Mouse (Mus musculus): ENCODE data around the gene Wdr46. TPM values are rescaled to one million over a fixed set of nuclear protein-coding genes. Genes with fewer than 3 reads are reported as not detected.
"Not testable (repeated sequence)": the region's sequence is repeated elsewhere in the genome, so short reads cannot be mapped to it uniquely, and the experiment has no call there.

The Wdr46 gene
- polyA plus RNA-seq, 1 experiment from 2014 or later: 26.5 TPM

- no peak for ATAC-seq (ENCODE audit: low FRiP score, low read depth)
- no peaks in the 10 kb centered on the region for H3K36me3 ChIP-seq
- WGBS: 0% methylated on average over 17 of the region's 17 CpGs
- no peak overlapping the region for H3K27ac ChIP-seq (replicated peaks)
- peak overlapping the region; percentile 44; the same call in 1 of the 2 replicates for H3K9ac ChIP-seq
- peaks cover 48% of the 10 kb centered on the region for H3K27me3 ChIP-seq
- peak overlapping the region; percentile 39 for H3K4me3 ChIP-seq
- H3K4me1 ChIP-seq (replicated peaks): peaks cover 27% of the 10 kb centered on the region
- peak overlapping the region; percentile 62 for H3K4me2 ChIP-seq
- H3K9me3 ChIP-seq: no peaks in the 10 kb centered on the region
Measured at GRCm38 (mm10) chr17:33978631-33979031, 38.2 kb downstream of the Wdr46 start.

DNA sequence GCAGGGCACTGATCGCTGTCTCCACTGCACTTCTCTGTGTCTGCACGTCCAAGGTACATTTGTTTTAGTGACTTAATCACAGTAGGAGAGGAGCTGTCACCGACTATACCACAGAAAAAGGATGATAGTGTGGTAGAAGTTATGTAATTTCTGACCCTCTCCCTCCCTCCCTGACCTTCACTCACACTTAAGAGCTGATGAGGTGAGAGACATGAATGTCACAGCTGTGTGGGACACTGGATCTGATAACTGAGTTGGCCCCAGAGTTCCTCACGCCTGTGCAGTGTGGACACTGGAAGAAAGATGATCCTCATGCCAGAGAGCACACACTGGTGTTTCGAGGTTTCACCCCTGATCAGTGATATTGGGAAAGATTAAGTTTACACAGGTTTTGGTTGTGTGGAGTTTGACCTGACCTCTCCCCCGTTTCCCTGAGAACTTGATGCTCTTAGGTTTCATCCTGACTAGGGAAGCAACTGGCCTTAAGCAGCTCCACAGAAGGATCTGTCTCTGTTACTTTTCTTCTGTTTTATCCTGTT, 39.1 kb downstream of the Wdr46 start:
- ATAC-seq (ENCODE audit: low FRiP score, low read depth): no peak
- 77% methylated on average over 6 of the region's 6 CpGs for WGBS
- Histone ChIP-seq H3K36me3 (no peaks in the 10 kb centered on the region), H3K4me1 (replicated peaks) (peaks cover 27% of the 10 kb centered on the region), H3K4me2 (no peak overlapping the region), H3K4me3 (no peak overlapping the region), H3K27me3 (peaks cover 46% of the 10 kb centered on the region), H3K9ac (no peak overlapping the region), H3K27ac (replicated peaks) (no peak overlapping the region), H3K9me3 (no peaks in the 10 kb centered on the region)

DNA sequence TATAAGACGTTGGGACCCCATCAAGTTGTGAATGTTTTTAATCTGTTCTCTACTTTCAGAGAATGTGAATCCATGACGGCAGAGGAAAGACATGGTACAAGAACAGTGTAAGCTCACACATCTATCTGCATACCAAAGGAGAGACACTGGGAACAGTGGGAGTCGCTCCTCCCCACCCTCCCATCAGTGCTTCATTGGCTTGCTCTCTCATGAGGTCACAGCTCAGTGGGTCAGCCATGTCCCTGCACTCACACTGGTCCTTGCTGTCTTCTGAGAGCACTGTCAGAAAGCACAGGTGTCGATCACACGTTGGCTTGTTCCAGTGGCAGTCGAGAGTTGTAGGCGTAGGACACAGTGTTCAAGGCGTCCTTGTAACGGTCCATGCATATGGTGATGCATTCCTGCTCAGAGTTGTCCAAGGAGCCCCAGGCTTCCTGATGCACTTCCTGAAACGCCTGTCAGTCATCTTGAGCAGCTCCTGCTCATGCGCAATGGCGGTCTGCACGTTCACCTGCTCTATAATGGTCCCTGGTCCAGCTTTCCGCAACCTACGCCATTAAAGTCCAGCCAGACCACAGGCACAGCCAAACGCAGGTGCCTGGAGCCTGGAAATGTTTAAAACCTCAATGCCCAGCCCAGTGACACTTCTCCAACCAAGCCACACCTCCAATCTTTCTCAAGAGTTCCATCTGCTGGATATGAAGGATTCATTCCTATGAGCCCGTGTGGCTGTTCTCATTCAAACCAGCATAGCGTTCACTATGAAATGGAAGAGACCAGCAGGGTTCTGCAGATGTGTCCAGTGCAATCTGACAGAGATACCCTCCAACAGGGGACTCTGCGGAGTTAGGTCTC, 39.9 kb downstream of the Wdr46 start:
- Histone ChIP-seq H3K4me1 (replicated peaks) (peaks cover 27% of the 10 kb centered on the region), H3K27me3 (peaks cover 45% of the 10 kb centered on the region), H3K9ac (0 out of 2 replicates have a peak overlapping the region, but pooled peaks have one; percentile 18), H3K4me2 (peak overlapping the region; percentile 70), H3K27ac (replicated peaks) (peak overlapping the region; percentile 93), H3K36me3 (no peaks in the 10 kb centered on the region), H3K4me3 (0 out of 2 replicates have a peak overlapping the region, but pooled peaks have one; percentile 66), H3K9me3 (no peaks in the 10 kb centered on the region)
- WGBS: 80% methylated on average over 19 of the region's 19 CpGs
- peak; percentile 11; the same call in 1 of the 2 replicates for ATAC-seq (ENCODE audit: low FRiP score, low read depth)

DNA sequence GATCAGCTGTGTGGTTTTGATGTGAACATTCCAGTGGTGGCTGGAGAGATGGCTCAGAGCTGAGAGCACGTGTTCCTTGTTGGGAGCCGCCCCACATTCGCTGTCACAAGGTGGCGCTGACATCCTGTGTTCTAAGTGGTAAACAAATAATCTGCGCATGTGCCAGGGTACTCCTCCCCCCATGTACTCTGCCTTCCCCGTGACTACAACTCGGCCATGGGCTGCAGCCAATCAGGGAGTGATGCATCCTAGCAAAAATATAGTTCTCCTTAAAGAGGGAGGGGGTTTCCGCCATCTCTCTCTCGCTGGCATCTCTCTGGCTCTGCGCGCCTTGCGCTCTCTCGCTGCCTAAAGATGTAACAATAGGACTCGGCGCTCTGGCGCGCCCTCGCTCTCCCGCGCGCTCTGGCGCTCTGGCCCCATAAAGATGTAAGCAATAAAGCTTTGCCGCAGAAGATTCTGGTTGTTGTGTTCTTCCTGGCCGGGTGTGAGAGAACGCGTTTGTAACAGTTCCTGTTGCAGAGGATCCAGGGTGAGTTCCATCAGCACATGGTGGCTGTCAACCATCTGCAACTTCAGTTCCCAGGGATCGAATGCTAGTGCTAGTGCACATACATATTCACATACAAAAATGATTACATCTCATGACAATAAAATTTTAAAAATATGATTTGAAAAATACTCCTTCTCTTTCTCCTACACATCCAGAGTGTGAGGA, 40.9 kb downstream of the Wdr46 start:
- Histone ChIP-seq H3K4me1 (replicated peaks) (peaks cover 27% of the 10 kb centered on the region), H3K9ac (peak overlapping the region; percentile 68), H3K27me3 (peaks cover 36% of the 10 kb centered on the region), H3K27ac (replicated peaks) (peak overlapping the region; percentile 93), H3K4me3 (peak overlapping the region; percentile 66), H3K4me2 (peak overlapping the region; percentile 70)
- peak; percentile 96 for ATAC-seq (ENCODE audit: low FRiP score, low read depth)
- not testable (repeated sequence) for H3K9me3 ChIP-seq, H3K36me3 ChIP-seq
- 1% methylated on average over 27 of the region's 27 CpGs for WGBS

GRCm38 (mm10) chr17:33982136-33982535, 41.7 kb downstream of the Wdr46 start:
- ATAC-seq (ENCODE audit: low FRiP score, low read depth); H3K9me3 ChIP-seq; H3K36me3 ChIP-seq: not testable (repeated sequence)
- WGBS: 9% methylated on average over 8 of the region's 8 CpGs
- peaks cover 27% of the 10 kb centered on the region for H3K4me1 ChIP-seq (replicated peaks)
- H3K4me3 ChIP-seq: peak overlapping the region; percentile 66
- peaks cover 28% of the 10 kb centered on the region for H3K27me3 ChIP-seq
- H3K27ac ChIP-seq (replicated peaks): peak overlapping the region; percentile 93
- peak overlapping the region; percentile 68; the same call in 1 of the 2 replicates for H3K9ac ChIP-seq
- H3K4me2 ChIP-seq: peak overlapping the region; percentile 70

DNA sequence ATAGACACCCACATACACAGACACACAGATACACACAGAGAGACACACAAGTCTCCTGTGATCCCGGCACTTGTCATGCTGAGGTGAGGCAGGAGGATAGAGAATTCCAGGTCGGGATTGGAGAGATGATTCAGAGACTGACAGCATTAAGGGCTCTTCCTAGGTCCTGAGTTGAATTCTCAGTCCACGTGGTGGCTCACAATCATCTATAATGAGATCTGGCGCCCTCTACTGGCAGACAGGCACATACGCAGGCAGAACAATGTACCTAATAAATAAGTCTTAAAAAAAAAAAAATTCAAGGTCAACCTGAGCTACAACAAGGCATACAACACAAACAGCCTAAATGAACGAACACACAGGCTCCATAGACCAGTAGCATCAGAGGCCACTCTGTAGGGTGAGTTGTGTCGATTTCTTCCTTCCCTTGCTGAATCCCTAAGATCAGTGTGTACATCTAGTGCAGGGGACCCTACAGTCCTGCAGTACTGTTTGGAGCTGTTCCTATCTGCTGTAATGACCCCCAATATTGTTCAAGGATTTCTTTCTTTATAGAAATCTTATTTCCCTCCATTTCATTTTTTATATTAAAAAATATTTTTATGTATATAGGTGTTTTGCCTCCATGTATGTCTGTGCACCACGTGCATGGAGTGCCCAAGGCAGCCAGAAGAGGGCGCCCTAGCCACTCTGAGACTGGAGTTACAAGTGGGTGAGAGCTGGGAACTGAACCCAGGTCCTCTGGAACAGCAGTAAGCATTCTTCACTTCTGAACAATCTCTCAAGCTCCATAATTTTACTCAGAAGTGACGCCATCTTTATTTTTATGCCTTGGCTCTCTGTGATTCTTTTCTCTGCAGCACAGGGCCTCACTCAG, 51.6 kb downstream of the Wdr46 start:
- 0 out of 2 replicates have a peak overlapping the region, but pooled peaks have one; percentile 6 for H3K9ac ChIP-seq
- 0 out of 2 replicates have a peak overlapping the region, but pooled peaks have one; percentile 9 for H3K4me2 ChIP-seq
- H3K27me3 ChIP-seq: no peaks in the 10 kb centered on the region
- peak; percentile 48; the same call in 1 of the 2 replicates for ATAC-seq (ENCODE audit: low FRiP score, low read depth)
- H3K4me1 ChIP-seq (replicated peaks): no peaks in the 10 kb centered on the region
- H3K4me3 ChIP-seq: no peak overlapping the region
- WGBS: 30% methylated on average over 10 of the region's 10 CpGs
- H3K36me3 ChIP-seq: no peaks in the 10 kb centered on the region
- no peaks in the 10 kb centered on the region for H3K9me3 ChIP-seq
- H3K27ac ChIP-seq (replicated peaks): no peak overlapping the region

- H3K4me1 ChIP-seq (replicated peaks): peaks cover 9% of the 10 kb centered on the region
- no peak overlapping the region for H3K27ac ChIP-seq (replicated peaks)
- no peak for ATAC-seq (ENCODE audit: low FRiP score, low read depth)
- H3K4me2 ChIP-seq: no peak overlapping the region
- no peak overlapping the region for H3K4me3 ChIP-seq
- no peak overlapping the region for H3K9ac ChIP-seq
- peaks cover 11% of the 10 kb centered on the region; the same call in 1 of the 2 replicates for H3K27me3 ChIP-seq
- WGBS: 88% methylated on average over 8 of the region's 8 CpGs
- H3K9me3 ChIP-seq: no peaks in the 10 kb centered on the region
- no peaks in the 10 kb centered on the region for H3K36me3 ChIP-seq
Measured at GRCm38 (mm10) chr17:33994959-33995358, 54.5 kb downstream of the Wdr46 start.

DNA sequence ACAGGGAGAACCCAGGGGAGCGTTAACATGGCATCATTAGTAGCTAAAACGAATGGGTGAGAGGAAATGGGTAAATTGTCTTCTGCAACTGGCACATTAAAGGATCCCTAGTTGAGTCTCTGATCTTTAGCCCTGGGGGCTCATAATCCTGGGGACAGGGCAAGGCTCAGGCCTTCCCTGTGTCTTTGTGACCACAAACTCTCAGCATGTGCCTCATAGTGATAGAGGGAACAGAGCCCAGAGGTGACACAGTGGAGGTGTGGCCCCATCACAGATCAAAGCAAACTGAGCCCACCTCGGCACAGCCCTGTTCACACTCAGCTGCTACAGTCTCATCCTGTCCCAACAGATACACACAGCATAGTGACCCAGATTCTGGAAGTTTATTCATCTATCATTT, 55.2 kb downstream of the Wdr46 start:
- ATAC-seq (ENCODE audit: low FRiP score, low read depth): no peak
- no peaks in the 10 kb centered on the region for H3K9me3 ChIP-seq
- H3K4me2 ChIP-seq: no peak overlapping the region
- no peak overlapping the region for H3K27ac ChIP-seq (replicated peaks)
- peaks cover 13% of the 10 kb centered on the region for H3K4me1 ChIP-seq (replicated peaks)
- WGBS: 70% methylated on average over 3 of the region's 3 CpGs
- H3K36me3 ChIP-seq: no peaks in the 10 kb centered on the region
- no peak overlapping the region for H3K4me3 ChIP-seq
- H3K9ac ChIP-seq: no peak overlapping the region
- H3K27me3 ChIP-seq: peaks cover 15% of the 10 kb centered on the region

DNA sequence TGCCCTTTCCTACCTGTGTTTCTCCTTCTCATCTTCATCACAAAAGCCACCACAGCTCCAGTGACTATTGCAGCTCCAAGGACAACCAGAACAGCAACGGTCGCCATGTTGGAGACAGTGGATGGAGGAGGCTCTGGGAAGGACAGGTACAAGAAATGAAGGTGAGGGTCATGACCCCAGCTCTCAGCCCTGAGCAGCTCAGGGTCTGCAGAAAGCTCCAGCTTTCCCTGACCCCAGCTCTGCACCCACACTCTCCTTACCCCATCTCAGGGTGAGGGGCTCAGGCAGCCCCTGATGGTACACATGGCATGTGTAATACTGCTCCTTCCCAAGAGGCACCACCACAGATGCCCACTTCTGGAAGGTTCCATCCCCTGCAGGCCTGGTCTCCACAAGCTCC, 56.6 kb downstream of the Wdr46 start:
- H3K36me3 ChIP-seq: not testable (repeated sequence)

DNA sequence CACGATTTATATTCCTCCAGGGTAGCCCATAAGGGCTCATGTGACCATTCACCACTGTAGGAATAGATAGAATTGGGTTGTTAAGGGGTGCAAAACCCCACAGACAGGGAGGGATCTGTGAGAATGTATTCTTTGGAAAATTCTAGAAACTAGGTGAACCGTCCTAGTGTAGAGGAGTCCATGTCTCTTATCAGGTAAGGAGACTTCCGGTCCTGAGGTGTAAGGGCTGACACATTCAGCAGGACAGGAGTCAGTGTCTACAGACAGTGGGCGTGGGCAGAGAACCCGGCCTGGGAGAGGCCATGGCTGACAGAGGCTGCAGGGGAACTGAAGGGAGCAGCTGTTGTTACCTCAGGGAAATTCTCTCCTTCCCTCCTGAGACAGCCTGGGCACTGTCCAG, 58.2 kb downstream of the Wdr46 start:
- H3K9ac ChIP-seq; H3K36me3 ChIP-seq; H3K27ac ChIP-seq (replicated peaks); H3K9me3 ChIP-seq; H3K4me2 ChIP-seq; H3K4me3 ChIP-seq; ATAC-seq (ENCODE audit: low FRiP score, low read depth): not testable (repeated sequence)
- H3K27me3 ChIP-seq: peaks cover 29% of the 10 kb centered on the region
- H3K4me1 ChIP-seq (replicated peaks): peaks cover 13% of the 10 kb centered on the region
- WGBS: 67% methylated on average over 5 of the region's 5 CpGs

More for the DNA sequence above, 56.6 kb downstream of the Wdr46 start:
- Histone ChIP-seq H3K27me3 (peaks cover 28% of the 10 kb centered on the region), H3K4me1 (replicated peaks) (peaks cover 13% of the 10 kb centered on the region)
- 98% methylated on average over 2 of the region's 2 CpGs for WGBS
- H3K4me3 ChIP-seq; H3K9me3 ChIP-seq; H3K9ac ChIP-seq; ATAC-seq (ENCODE audit: low FRiP score, low read depth); H3K4me2 ChIP-seq; H3K27ac ChIP-seq (replicated peaks): not testable (repeated sequence)

Data from hindbrain, embryonic 15.5 days (tissue).